Mouse (Mus musculus): ENCODE data around the gene Tbc1d30.

DNA sequence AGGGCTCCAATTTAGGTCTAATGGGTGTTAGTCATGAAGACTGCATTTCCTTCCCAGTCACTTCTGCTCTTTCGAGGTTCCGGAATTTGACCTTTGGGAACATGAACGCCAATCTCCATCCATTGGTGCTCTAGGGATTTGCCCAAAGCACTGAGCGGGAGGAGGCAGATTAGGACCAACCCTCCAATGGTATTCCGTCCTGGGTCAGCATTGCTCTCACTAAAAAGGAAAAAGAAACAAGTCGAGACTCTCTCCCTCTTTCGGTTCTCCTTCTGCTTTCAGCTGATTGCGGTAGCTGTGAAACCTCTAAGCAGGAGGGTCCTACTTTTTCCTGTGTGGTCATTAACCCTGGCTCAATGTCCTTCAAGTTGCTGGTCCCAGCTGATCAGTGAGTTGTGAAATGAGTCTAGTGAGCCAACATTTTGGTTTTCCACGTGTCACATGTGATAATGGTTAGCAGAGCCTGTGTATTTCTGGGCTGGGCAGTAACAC is 14.7 kb upstream of the Tbc1d30 start:
- TF ChIP-seq CTCF (IDR thresholded peaks at IDR 0.05; ENCODE audit: low read depth) (no peak), EP300 (IDR thresholded peaks at IDR 0.05; ENCODE audit: low read depth) (no peak)
